Mouse (Mus musculus): Measurements from ENCODE around the gene Hoxb1. TPM values are rescaled to one million over a fixed set of nuclear protein-coding genes. Genes with fewer than 3 reads are reported as not detected.

The Hoxb1 gene
- polyA plus RNA-seq, 1 experiment from 2014 or later = 0.96 TPM

DNA sequence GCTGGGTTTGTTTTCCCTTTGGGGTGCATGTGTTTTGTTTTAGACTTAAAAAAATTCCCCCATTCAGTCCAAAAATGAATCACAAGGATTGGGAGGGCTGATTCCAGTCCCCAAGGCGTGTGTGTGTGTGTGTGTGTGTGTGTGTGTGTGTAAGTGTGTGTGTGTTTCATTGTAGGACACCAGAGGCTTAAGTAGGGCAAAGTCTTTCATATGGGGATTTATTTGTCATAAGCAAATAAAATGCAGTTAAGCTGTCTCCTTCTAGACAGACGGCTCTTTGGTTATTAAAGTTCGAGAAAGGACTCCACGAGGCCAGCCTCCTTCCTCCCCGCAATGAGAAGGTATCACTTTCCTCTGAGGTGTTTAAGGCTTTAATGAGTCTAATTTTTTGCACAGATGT is 43.7 kb upstream of the Hoxb1 start:
- peak overlapping the region; percentile 100 for H3K9ac ChIP-seq (replicated peaks; ENCODE audit: low read depth, low read length)
- ATAC-seq (ENCODE audit: low read depth) = no peak
- H3K36me3 ChIP-seq (ENCODE audit: control insufficient read depth, insufficient read depth, low read length) = peaks cover 6% of the 10 kb centered on the region
- peak overlapping the region; percentile 95 for H3K4me3 ChIP-seq (ENCODE audit: low read depth, low read length)
- peaks cover 61% of the 10 kb centered on the region for H3K4me1 ChIP-seq (ENCODE audit: control insufficient read depth, insufficient read depth, low read length)
- peak overlapping the region; percentile 100 for H3K4me2 ChIP-seq (ENCODE audit: low read depth, low read length)
- WGBS = 10% methylated on average over 5 of the region's 5 CpGs
- peak overlapping the region; percentile 100 for H3K27ac ChIP-seq (ENCODE audit: low read depth, low read length)
- no peaks in the 10 kb centered on the region for H3K27me3 ChIP-seq (ENCODE audit: control insufficient read depth, insufficient read depth, low read length)
- no peaks in the 10 kb centered on the region for H3K9me3 ChIP-seq (ENCODE audit: control insufficient read depth, low read length)

DNA sequence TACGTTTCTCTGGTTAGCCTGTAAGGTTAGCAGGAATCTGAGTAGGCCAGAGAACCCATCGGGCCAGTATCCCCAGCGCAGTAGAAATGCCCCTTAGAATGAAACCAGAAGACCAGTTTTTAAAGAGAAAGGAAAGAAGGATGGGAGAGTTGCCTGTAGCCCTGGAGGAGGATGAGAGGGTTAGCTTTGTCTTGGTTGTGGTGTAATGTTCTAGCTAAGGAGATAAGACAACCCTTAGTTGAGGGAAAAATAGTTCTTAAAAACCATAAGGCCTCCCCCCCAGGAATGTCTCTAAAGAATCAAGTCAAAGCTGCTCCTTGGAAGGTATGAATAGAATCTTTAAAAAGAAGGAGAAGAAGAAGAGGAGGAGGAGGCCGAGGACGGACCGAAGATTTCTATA is 42.8 kb upstream of the Hoxb1 start:
- peak overlapping the region; percentile 100 for H3K27ac ChIP-seq (ENCODE audit: low read depth, low read length)
- 8% methylated on average over 6 of the region's 6 CpGs for WGBS
- H3K4me1 ChIP-seq (ENCODE audit: control insufficient read depth, insufficient read depth, low read length) = peaks cover 62% of the 10 kb centered on the region

DNA sequence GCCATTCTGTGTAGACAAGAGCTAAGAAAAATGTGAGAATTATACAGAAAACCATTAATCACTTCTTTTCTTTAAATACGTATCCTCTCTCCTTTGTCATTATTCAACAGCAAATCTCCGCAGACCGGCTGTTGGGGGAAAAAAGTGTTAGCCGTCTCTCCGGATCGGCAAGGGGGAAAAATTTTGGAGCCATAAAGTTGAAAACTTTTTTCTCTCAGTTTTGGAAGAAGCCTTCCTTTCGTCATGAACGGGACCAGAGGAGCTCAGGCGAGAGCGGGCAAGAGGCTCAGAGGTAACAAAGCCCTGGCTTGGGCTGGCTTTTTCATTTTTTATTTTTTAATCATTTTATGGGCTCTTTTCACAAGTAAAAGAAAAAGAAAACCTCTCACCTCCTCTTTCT is 42.4 kb upstream of the Hoxb1 start, which contains the start of gene Hoxb3:
Gene Hoxb3, plus strand, starts transcription at position 173 of the 400 bp plus-strand sequence.
- peak within 1 kb of the TSS; percentile 100 for H3K27ac ChIP-seq (ENCODE audit: low read depth, low read length)
- peak within 1 kb of the TSS; percentile 100 for H3K9ac ChIP-seq (replicated peaks; ENCODE audit: low read depth, low read length)
- H3K4me2 ChIP-seq (ENCODE audit: low read depth, low read length) = peak within 1 kb of the TSS; percentile 100
- H3K27me3 ChIP-seq (ENCODE audit: control insufficient read depth, insufficient read depth, low read length) = no peaks in the 10 kb centered on the region
- peak within 1 kb of the TSS; percentile 95 for H3K4me3 ChIP-seq (ENCODE audit: low read depth, low read length)
- no peaks in the 10 kb centered on the region for H3K9me3 ChIP-seq (ENCODE audit: control insufficient read depth, low read length)
- H3K36me3 ChIP-seq (ENCODE audit: control insufficient read depth, insufficient read depth, low read length) = peaks cover 6% of the 10 kb centered on the region
- H3K4me1 ChIP-seq (ENCODE audit: control insufficient read depth, insufficient read depth, low read length) = peaks cover 64% of the 10 kb centered on the region
- WGBS = 11% methylated on average over 10 of the region's 10 CpGs
- ATAC-seq (ENCODE audit: low read depth) = no peak

More for the DNA sequence above, 42.8 kb upstream of the Hoxb1 start:
- H3K27me3 ChIP-seq (ENCODE audit: control insufficient read depth, insufficient read depth, low read length) = no peaks in the 10 kb centered on the region
- no peak for ATAC-seq (ENCODE audit: low read depth)
- H3K9me3 ChIP-seq (ENCODE audit: control insufficient read depth, low read length) = no peaks in the 10 kb centered on the region
- H3K9ac ChIP-seq (replicated peaks; ENCODE audit: low read depth, low read length) = peak overlapping the region; percentile 100
- H3K36me3 ChIP-seq (ENCODE audit: control insufficient read depth, insufficient read depth, low read length) = peaks cover 6% of the 10 kb centered on the region
- peak overlapping the region; percentile 95 for H3K4me3 ChIP-seq (ENCODE audit: low read depth, low read length)
- peak overlapping the region; percentile 100 for H3K4me2 ChIP-seq (ENCODE audit: low read depth, low read length)

DNA sequence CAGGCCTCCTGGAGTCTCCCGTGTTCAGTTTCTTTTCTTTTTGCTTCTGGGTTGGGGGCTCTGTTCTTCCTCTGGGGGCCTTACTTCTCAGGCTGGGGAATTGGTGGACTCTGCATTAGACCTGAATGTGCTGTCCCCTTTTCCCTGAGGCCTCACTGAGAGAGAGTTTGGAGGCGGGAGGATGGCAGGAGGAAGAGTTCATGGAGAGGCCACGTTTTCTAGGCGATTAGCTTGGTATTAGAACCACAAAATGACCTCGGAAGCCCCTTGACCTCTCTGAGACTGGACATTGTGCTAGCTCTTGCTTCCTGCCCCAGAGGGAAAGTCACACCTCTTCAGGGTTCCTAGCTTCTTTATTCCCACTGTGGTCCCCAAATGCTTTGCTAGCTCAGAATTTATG is 41.4 kb upstream of the Hoxb1 start:
- peaks cover 6% of the 10 kb centered on the region for H3K36me3 ChIP-seq (ENCODE audit: control insufficient read depth, insufficient read depth, low read length)
- H3K9me3 ChIP-seq (ENCODE audit: control insufficient read depth, low read length) = no peaks in the 10 kb centered on the region
- peak overlapping the region; percentile 100 for H3K4me2 ChIP-seq (ENCODE audit: low read depth, low read length)
- peak overlapping the region; percentile 100 for H3K27ac ChIP-seq (ENCODE audit: low read depth, low read length)
- H3K4me1 ChIP-seq (ENCODE audit: control insufficient read depth, insufficient read depth, low read length) = peaks cover 69% of the 10 kb centered on the region
- WGBS = under 1% methylated on average over 5 of the region's 5 CpGs
- no peak for ATAC-seq (ENCODE audit: low read depth)
- H3K4me3 ChIP-seq (ENCODE audit: low read depth, low read length) = peak overlapping the region; percentile 95
- no peaks in the 10 kb centered on the region for H3K27me3 ChIP-seq (ENCODE audit: control insufficient read depth, insufficient read depth, low read length)
- peak overlapping the region; percentile 100 for H3K9ac ChIP-seq (replicated peaks; ENCODE audit: low read depth, low read length)

DNA sequence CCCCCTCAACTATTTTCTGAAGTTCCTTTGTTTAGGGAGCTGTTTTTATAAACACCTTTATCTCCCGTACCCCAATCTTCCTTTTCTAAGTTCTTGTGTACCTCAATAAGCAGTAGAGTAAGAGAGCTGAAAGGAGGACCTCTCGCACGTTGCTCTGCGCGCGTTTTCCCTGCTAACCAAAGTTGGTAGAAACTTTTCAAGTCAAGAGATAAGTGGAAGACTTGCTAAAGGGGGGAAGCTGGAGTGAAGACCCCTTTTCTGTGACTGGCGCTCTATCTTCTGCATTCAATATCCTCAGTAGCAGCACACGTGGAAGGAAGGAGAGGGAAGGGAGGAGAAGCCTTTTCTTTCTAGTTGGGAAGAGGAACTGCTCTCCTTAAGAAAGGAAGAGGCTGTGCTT is 40.6 kb upstream of the Hoxb1 start:
- WGBS = 5% methylated on average over 8 of the region's 8 CpGs
- H3K27me3 ChIP-seq (ENCODE audit: control insufficient read depth, insufficient read depth, low read length) = no peaks in the 10 kb centered on the region
- H3K9me3 ChIP-seq (ENCODE audit: control insufficient read depth, low read length) = no peaks in the 10 kb centered on the region
- H3K36me3 ChIP-seq (ENCODE audit: control insufficient read depth, insufficient read depth, low read length) = peaks cover 6% of the 10 kb centered on the region
- H3K9ac ChIP-seq (replicated peaks; ENCODE audit: low read depth, low read length) = peak overlapping the region; percentile 100
- H3K4me1 ChIP-seq (ENCODE audit: control insufficient read depth, insufficient read depth, low read length) = peaks cover 74% of the 10 kb centered on the region
- peak overlapping the region; percentile 100 for H3K27ac ChIP-seq (ENCODE audit: low read depth, low read length)
- H3K4me3 ChIP-seq (ENCODE audit: low read depth, low read length) = peak overlapping the region; percentile 95
- peak overlapping the region; percentile 100 for H3K4me2 ChIP-seq (ENCODE audit: low read depth, low read length)
- ATAC-seq (ENCODE audit: low read depth) = no peak

DNA sequence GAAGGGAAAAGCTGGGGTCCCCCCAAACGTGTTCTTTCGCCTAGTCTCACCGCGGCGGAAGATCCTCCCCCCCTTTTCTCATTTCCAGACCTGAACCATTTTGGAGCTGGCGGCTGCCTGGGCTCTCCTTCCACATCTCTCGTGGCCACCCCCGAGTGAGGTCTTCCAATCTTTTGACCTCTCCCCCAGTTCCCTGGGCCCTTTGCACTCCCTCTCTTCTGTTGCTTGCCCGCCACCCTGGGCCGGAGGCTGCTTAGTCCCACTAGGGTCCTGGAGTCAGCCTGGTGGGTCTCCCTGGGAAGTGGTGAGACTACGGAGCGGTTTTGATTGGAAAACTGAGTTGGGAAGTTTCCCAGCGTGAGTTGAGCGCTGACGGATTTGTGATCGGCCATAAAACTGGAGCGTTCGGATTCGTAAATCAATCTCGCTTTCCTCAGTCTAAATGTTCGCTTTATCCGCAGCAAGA is 39.8 kb upstream of the Hoxb1 start:
- peaks cover 78% of the 10 kb centered on the region for H3K4me1 ChIP-seq (ENCODE audit: control insufficient read depth, insufficient read depth, low read length)
- ATAC-seq (ENCODE audit: low read depth) = no peak
- peak overlapping the region; percentile 100 for H3K27ac ChIP-seq (ENCODE audit: low read depth, low read length)
- no peaks in the 10 kb centered on the region for H3K9me3 ChIP-seq (ENCODE audit: control insufficient read depth, low read length)
- peak overlapping the region; percentile 95 for H3K4me3 ChIP-seq (ENCODE audit: low read depth, low read length)
- peak overlapping the region; percentile 100 for H3K9ac ChIP-seq (replicated peaks; ENCODE audit: low read depth, low read length)
- H3K27me3 ChIP-seq (ENCODE audit: control insufficient read depth, insufficient read depth, low read length) = no peaks in the 10 kb centered on the region
- 3% methylated on average over 22 of the region's 22 CpGs for WGBS
- H3K4me2 ChIP-seq (ENCODE audit: low read depth, low read length) = peak overlapping the region; percentile 100
- peaks cover 2% of the 10 kb centered on the region for H3K36me3 ChIP-seq (ENCODE audit: control insufficient read depth, insufficient read depth, low read length)

DNA sequence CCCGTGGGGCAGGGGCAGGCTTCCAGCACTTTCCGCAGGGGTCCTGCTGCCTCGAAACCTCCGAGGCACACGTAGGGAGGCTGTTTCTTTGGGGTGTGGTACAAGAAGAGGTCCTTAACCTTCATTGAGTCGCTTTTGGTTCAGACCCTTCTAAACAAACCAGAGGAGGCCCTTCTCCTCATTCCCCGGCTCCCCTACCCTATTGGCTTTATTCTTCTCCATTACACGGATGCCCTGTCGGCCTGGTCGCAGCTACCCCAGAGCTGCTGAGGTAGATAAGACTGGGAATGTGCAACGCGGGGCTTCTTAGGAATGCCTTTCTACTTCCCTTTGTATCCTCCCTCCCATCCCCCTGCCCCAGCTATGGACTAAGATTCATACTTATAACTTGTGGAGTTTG is 38.8 kb upstream of the Hoxb1 start:
- H3K4me1 ChIP-seq (ENCODE audit: control insufficient read depth, insufficient read depth, low read length) = peaks cover 76% of the 10 kb centered on the region
- H3K9me3 ChIP-seq (ENCODE audit: control insufficient read depth, low read length) = no peaks in the 10 kb centered on the region
- H3K27me3 ChIP-seq (ENCODE audit: control insufficient read depth, insufficient read depth, low read length) = no peaks in the 10 kb centered on the region
- H3K27ac ChIP-seq (ENCODE audit: low read depth, low read length) = peak overlapping the region; percentile 100
- no peaks in the 10 kb centered on the region; the same call in 1 of the 2 replicates for H3K36me3 ChIP-seq (ENCODE audit: control insufficient read depth, insufficient read depth, low read length)
- peak overlapping the region; percentile 100 for H3K4me2 ChIP-seq (ENCODE audit: low read depth, low read length)
- ATAC-seq (ENCODE audit: low read depth) = no peak
- WGBS = 5% methylated on average over 12 of the region's 12 CpGs
- peak overlapping the region; percentile 95 for H3K4me3 ChIP-seq (ENCODE audit: low read depth, low read length)
- H3K9ac ChIP-seq (replicated peaks; ENCODE audit: low read depth, low read length) = peak overlapping the region; percentile 100

DNA sequence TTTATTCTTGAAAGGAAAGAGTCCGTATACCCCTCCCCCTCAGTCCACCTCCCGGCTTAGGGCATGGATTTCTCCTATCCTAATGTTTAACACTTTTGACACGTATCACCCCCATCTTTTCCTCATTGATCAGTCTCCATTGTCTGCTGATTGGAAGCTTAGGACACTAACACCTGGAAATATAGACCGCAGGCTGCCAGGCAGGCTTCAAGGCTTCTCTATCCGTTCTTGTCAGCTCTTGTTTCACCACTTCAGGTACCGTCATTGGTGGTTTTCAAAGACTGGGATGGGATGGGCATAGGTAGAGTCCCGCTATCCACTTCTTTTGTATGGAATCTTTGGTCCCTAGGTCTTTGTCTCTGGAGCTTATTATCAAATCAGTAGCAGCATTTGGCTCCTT is 38.4 kb upstream of the Hoxb1 start:
- peak overlapping the region; percentile 95 for H3K4me3 ChIP-seq (ENCODE audit: low read depth, low read length)
- no peaks in the 10 kb centered on the region; the same call in 1 of the 2 replicates for H3K36me3 ChIP-seq (ENCODE audit: control insufficient read depth, insufficient read depth, low read length)
- H3K4me1 ChIP-seq (ENCODE audit: control insufficient read depth, insufficient read depth, low read length) = peaks cover 76% of the 10 kb centered on the region
- peak overlapping the region; percentile 100 for H3K9ac ChIP-seq (replicated peaks; ENCODE audit: low read depth, low read length)
- peak overlapping the region; percentile 100 for H3K27ac ChIP-seq (ENCODE audit: low read depth, low read length)
- 9% methylated on average over 7 of the region's 7 CpGs for WGBS
- no peaks in the 10 kb centered on the region for H3K9me3 ChIP-seq (ENCODE audit: control insufficient read depth, low read length)
- H3K4me2 ChIP-seq (ENCODE audit: low read depth, low read length) = peak overlapping the region; percentile 100
- no peaks in the 10 kb centered on the region for H3K27me3 ChIP-seq (ENCODE audit: control insufficient read depth, insufficient read depth, low read length)
- no peak for ATAC-seq (ENCODE audit: low read depth)

DNA sequence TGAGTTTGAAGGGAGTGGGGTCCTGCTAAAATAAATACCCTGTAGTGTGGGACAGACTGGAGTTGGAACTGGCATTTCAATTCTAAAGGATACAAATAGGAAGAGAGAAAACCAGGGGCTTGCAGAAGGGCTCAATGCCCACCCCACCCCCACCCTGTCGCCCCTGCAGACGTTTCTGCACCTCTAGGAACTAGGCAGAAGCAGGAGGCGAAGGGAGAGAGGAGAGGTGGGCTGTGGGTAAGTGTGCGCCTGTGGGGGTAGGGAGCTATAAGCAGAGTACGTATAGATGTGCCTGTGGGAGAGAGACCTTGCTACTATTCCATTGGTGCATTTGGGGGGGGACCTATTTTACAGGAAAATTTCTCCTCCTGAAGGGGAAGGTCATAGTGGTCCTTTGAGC is 37.8 kb upstream of the Hoxb1 start:
- peaks cover 2% of the 10 kb centered on the region; the same call in 1 of the 2 replicates for H3K36me3 ChIP-seq (ENCODE audit: control insufficient read depth, insufficient read depth, low read length)
- WGBS = 8% methylated on average over 5 of the region's 5 CpGs
- H3K4me1 ChIP-seq (ENCODE audit: control insufficient read depth, insufficient read depth, low read length) = peaks cover 73% of the 10 kb centered on the region
- H3K4me2 ChIP-seq (ENCODE audit: low read depth, low read length) = peak overlapping the region; percentile 100
- ATAC-seq (ENCODE audit: low read depth) = peak; percentile 62
- H3K9me3 ChIP-seq (ENCODE audit: control insufficient read depth, low read length) = no peaks in the 10 kb centered on the region
- no peaks in the 10 kb centered on the region for H3K27me3 ChIP-seq (ENCODE audit: control insufficient read depth, insufficient read depth, low read length)
- H3K4me3 ChIP-seq (ENCODE audit: low read depth, low read length) = peak overlapping the region; percentile 95
- H3K27ac ChIP-seq (ENCODE audit: low read depth, low read length) = peak overlapping the region; percentile 100
- peak overlapping the region; percentile 100 for H3K9ac ChIP-seq (replicated peaks; ENCODE audit: low read depth, low read length)
